Mouse (Mus musculus): ENCODE measurements around the gene Trpv5. TPM values are rescaled to one million over a fixed set of nuclear protein-coding genes. Genes with fewer than 3 reads are reported as not detected.

Gene Trpv5
- polyA plus RNA-seq, 1 experiment from 2014 or later: 0.11 TPM

- Histone ChIP-seq H3K9ac (replicated peaks) (no peak overlapping the region), H3K27me3 (ENCODE audit: insufficient read depth, low read length) (no peaks in the 10 kb centered on the region), H3K4me1 (ENCODE audit: insufficient read depth) (no peaks in the 10 kb centered on the region; the same call in 1 of the 2 replicates), H3K27ac (ENCODE audit: low read depth) (no peak overlapping the region), H3K4me3 (ENCODE audit: low read depth, low read length) (no peak overlapping the region), H3K4me2 (ENCODE audit: low read depth, low read length) (no peak overlapping the region), H3K9me3 (ENCODE audit: low read length) (no peaks in the 10 kb centered on the region), H3K36me3 (replicated peaks; ENCODE audit: insufficient read depth, low read length) (no peaks in the 10 kb centered on the region)
- ATAC-seq: no peak
- 37% methylated on average over 1 of the region's 1 CpGs for whole genome bisulfite sequencing (ENCODE audit: insufficient replicate concordance)
- TF ChIP-seq EP300 (IDR thresholded peaks at IDR 0.05; ENCODE audit: low read depth) (no peak), CTCF (IDR thresholded peaks at IDR 0.05; ENCODE audit: low read depth) (no peak)
- no peak for DNase-seq
These were observed 43.2 kb downstream of the Trpv5 start for GRCm38 (mm10) chr6:41637393-41637792.

- Histone ChIP-seq H3K27ac (ENCODE audit: low read depth) (no peak within 1 kb of the TSS), H3K4me1 (ENCODE audit: insufficient read depth) (no peaks in the 10 kb centered on the region; the same call in 1 of the 2 replicates), H3K9me3 (ENCODE audit: low read length) (no peaks in the 10 kb centered on the region), H3K4me3 (ENCODE audit: low read depth, low read length) (no peak within 1 kb of the TSS), H3K36me3 (replicated peaks; ENCODE audit: insufficient read depth, low read length) (no peaks in the 10 kb centered on the region), H3K9ac (replicated peaks) (no peak within 1 kb of the TSS), H3K27me3 (ENCODE audit: insufficient read depth, low read length) (no peaks in the 10 kb centered on the region), H3K4me2 (ENCODE audit: low read depth, low read length) (no peak within 1 kb of the TSS)
- no peak for TF ChIP-seq CTCF (IDR thresholded peaks at IDR 0.05; ENCODE audit: low read depth)
- no peak for TF ChIP-seq EP300 (IDR thresholded peaks at IDR 0.05; ENCODE audit: low read depth)
- DNase-seq (no peak), ATAC-seq (no peak)
- 37% methylated on average over 5 of the region's 5 CpGs for WGBS (ENCODE audit: insufficient replicate concordance)
These were observed 44.4 kb downstream of the Trpv5 start, which contains the start of gene Trpv6 for GRCm38 (mm10) chr6:41636178-41636577. Gene Trpv6 (minus strand): TSS chr6:41636405.

- Histone ChIP-seq H3K9me3 (ENCODE audit: low read length) (no peaks in the 10 kb centered on the region), H3K9ac (replicated peaks) (no peak overlapping the region), H3K4me1 (ENCODE audit: insufficient read depth) (no peaks in the 10 kb centered on the region; the same call in 1 of the 2 replicates), H3K27me3 (ENCODE audit: insufficient read depth, low read length) (no peaks in the 10 kb centered on the region), H3K27ac (ENCODE audit: low read depth) (no peak overlapping the region), H3K4me2 (ENCODE audit: low read depth, low read length) (no peak overlapping the region), H3K36me3 (replicated peaks; ENCODE audit: insufficient read depth, low read length) (no peaks in the 10 kb centered on the region), H3K4me3 (ENCODE audit: low read depth, low read length) (no peak overlapping the region)
- TF ChIP-seq EP300 (IDR thresholded peaks at IDR 0.05; ENCODE audit: low read depth): no peak
- TF ChIP-seq CTCF (IDR thresholded peaks at IDR 0.05; ENCODE audit: low read depth): no peak
- no peak for ATAC-seq
- DNase-seq: no peak
- 57% methylated on average over 1 of the region's 1 CpGs for WGBS (ENCODE audit: insufficient replicate concordance)
These were observed 45.4 kb downstream of the Trpv5 start for GRCm38 (mm10) chr6:41635211-41635610.

- no peaks in the 10 kb centered on the region for H3K36me3 ChIP-seq (replicated peaks; ENCODE audit: insufficient read depth, low read length)
- H3K27ac ChIP-seq (ENCODE audit: low read depth): no peak overlapping the region
- H3K4me1 ChIP-seq (ENCODE audit: insufficient read depth): no peaks in the 10 kb centered on the region
- WGBS (ENCODE audit: insufficient replicate concordance): 76% methylated on average over 4 of the region's 4 CpGs
- no peaks in the 10 kb centered on the region for H3K9me3 ChIP-seq (ENCODE audit: low read length)
- no peak for DNase-seq
- ATAC-seq: no peak
- no peak overlapping the region for H3K4me3 ChIP-seq (ENCODE audit: low read depth, low read length)
- no peak overlapping the region for H3K4me2 ChIP-seq (ENCODE audit: low read depth, low read length)
- TF ChIP-seq EP300 (IDR thresholded peaks at IDR 0.05; ENCODE audit: low read depth): no peak
- TF ChIP-seq CTCF (IDR thresholded peaks at IDR 0.05; ENCODE audit: low read depth): no peak
- H3K9ac ChIP-seq (replicated peaks): no peak overlapping the region
- no peaks in the 10 kb centered on the region for H3K27me3 ChIP-seq (ENCODE audit: insufficient read depth, low read length)
These were observed 49.0 kb downstream of the Trpv5 start for GRCm38 (mm10) chr6:41631549-41631948.

- no peak overlapping the region for H3K4me3 ChIP-seq (ENCODE audit: low read depth, low read length)
- 56% methylated on average over 2 of the region's 2 CpGs for WGBS (ENCODE audit: insufficient replicate concordance)
- no peak overlapping the region for H3K4me2 ChIP-seq (ENCODE audit: low read depth, low read length)
- no peaks in the 10 kb centered on the region for H3K36me3 ChIP-seq (replicated peaks; ENCODE audit: insufficient read depth, low read length)
- TF ChIP-seq EP300 (IDR thresholded peaks at IDR 0.05; ENCODE audit: low read depth) (no peak), CTCF (IDR thresholded peaks at IDR 0.05; ENCODE audit: low read depth) (peak; percentile 49)
- ATAC-seq (no peak), DNase-seq (no peak)
- no peak overlapping the region for H3K9ac ChIP-seq (replicated peaks)
- no peaks in the 10 kb centered on the region for H3K9me3 ChIP-seq (ENCODE audit: low read length)
- H3K4me1 ChIP-seq (ENCODE audit: insufficient read depth): no peaks in the 10 kb centered on the region
- H3K27me3 ChIP-seq (ENCODE audit: insufficient read depth, low read length): no peaks in the 10 kb centered on the region
- no peak overlapping the region for H3K27ac ChIP-seq (ENCODE audit: low read depth)
These were observed 49.8 kb downstream of the Trpv5 start for GRCm38 (mm10) chr6:41630791-41631190.

- ATAC-seq (no peak), DNase-seq (no peak)
- Histone ChIP-seq H3K36me3 (replicated peaks; ENCODE audit: insufficient read depth, low read length) (no peaks in the 10 kb centered on the region), H3K9ac (replicated peaks) (no peak overlapping the region), H3K4me1 (ENCODE audit: insufficient read depth) (no peaks in the 10 kb centered on the region), H3K27me3 (ENCODE audit: insufficient read depth, low read length) (no peaks in the 10 kb centered on the region), H3K9me3 (ENCODE audit: low read length) (no peaks in the 10 kb centered on the region), H3K4me2 (ENCODE audit: low read depth, low read length) (no peak overlapping the region), H3K4me3 (ENCODE audit: low read depth, low read length) (no peak overlapping the region), H3K27ac (ENCODE audit: low read depth) (no peak overlapping the region)
- 36% methylated on average over 1 of the region's 1 CpGs for WGBS (ENCODE audit: insufficient replicate concordance)
- no peak for TF ChIP-seq EP300 (IDR thresholded peaks at IDR 0.05; ENCODE audit: low read depth)
- TF ChIP-seq CTCF (IDR thresholded peaks at IDR 0.05; ENCODE audit: low read depth): no peak
These were observed 52.4 kb downstream of the Trpv5 start for GRCm38 (mm10) chr6:41628180-41628579.

GRCm38 (mm10) chr6:41622661-41623060 lies 57.9 kb downstream of the Trpv5 start:
- Histone ChIP-seq H3K4me1 (ENCODE audit: insufficient read depth) (no peaks in the 10 kb centered on the region), H3K4me2 (ENCODE audit: low read depth, low read length) (no peak overlapping the region), H3K27me3 (ENCODE audit: insufficient read depth, low read length) (no peaks in the 10 kb centered on the region), H3K9me3 (ENCODE audit: low read length) (no peaks in the 10 kb centered on the region), H3K27ac (ENCODE audit: low read depth) (no peak overlapping the region), H3K4me3 (ENCODE audit: low read depth, low read length) (no peak overlapping the region), H3K9ac (replicated peaks) (no peak overlapping the region), H3K36me3 (replicated peaks; ENCODE audit: insufficient read depth, low read length) (no peaks in the 10 kb centered on the region)
- DNase-seq (peak; percentile 38), ATAC-seq (no peak)
- 66% methylated on average over 9 of the region's 9 CpGs for WGBS (ENCODE audit: insufficient replicate concordance)
- TF ChIP-seq EP300 (IDR thresholded peaks at IDR 0.05; ENCODE audit: low read depth) (no peak), CTCF (IDR thresholded peaks at IDR 0.05; ENCODE audit: low read depth) (peak; percentile 80)
